ENCODE assay signal across 12 mouse cellular contexts in genomic region chr6:89006997-89007396, GRCm38 (mm10).
DNase-seq lines count a peak whose midpoint lies in the region; ATAC-seq lines count a peak whose summit lies in the region.
"Had no signal": no experiment of that assay in that cellular context is flagged by ENCODE, and none has a peak within 500 bp of the region (broad histone marks: within the 10 kb centered on the region; RNA-seq: fewer than 3 reads in every experiment).

No protein-coding gene starts in this region.

- H3K4me3 ChIP-seq in forebrain, embryonic 12.5 days (replicated peaks), result 0 out of 2 replicates have a peak overlapping the region, but pooled peaks have one; percentile 12
- no peak overlapping the region for H3K4me3 ChIP-seq in midbrain, embryonic 12.5 days
- H3K4me3 ChIP-seq: heart, embryonic 12.5 days had no signal

- no peaks in the 10 kb centered on the region for H3K36me3 ChIP-seq in forebrain, embryonic 12.5 days (replicated peaks)
- no peaks in the 10 kb centered on the region for H3K36me3 ChIP-seq in midbrain, embryonic 12.5 days
- H3K36me3 ChIP-seq: heart, embryonic 12.5 days had no signal

- DNase-seq in heart, adult 11 months, result peak; percentile 87
- DNase-seq in heart, postnatal 10 days, result no peak
- DNase-seq in ES-CJ7 (ENCODE audit: low read depth, low spot score), result peak; percentile 56
- DNase-seq in urinary bladder, postnatal 25 days (ENCODE audit: low spot score), result no peak
- DNase-seq in kidney, adult 9 months, result no peak
- DNase-seq in frontal cortex, postnatal 36 days (ENCODE audit: low spot score in 2 of 2), result no peak
- DNase-seq: cerebellum, postnatal 14 days; lung, postnatal 14 days; thymus, postnatal 14 days had no signal

- H3K9me3 ChIP-seq in forebrain, embryonic 12.5 days, result no peaks in the 10 kb centered on the region
- no peaks in the 10 kb centered on the region for H3K9me3 ChIP-seq in midbrain, embryonic 12.5 days
- H3K9me3 ChIP-seq: heart, embryonic 12.5 days had no signal

- H3K9ac ChIP-seq in forebrain, embryonic 12.5 days, result no peak overlapping the region
- no peak overlapping the region for H3K9ac ChIP-seq in midbrain, embryonic 12.5 days (replicated peaks)
- H3K9ac ChIP-seq: heart, embryonic 12.5 days had no signal

- peak; percentile 44 for ATAC-seq in forebrain, embryonic 12.5 days (ENCODE audit: low FRiP score)
- peak; percentile 47; the same call in 1 of the 2 replicates for ATAC-seq in midbrain, embryonic 12.5 days (ENCODE audit: low FRiP score, low read depth)

- H3K4me2 ChIP-seq in forebrain, embryonic 12.5 days, result peak overlapping the region; percentile 35
- H3K4me2 ChIP-seq in midbrain, embryonic 12.5 days (replicated peaks), result peak overlapping the region; percentile 17
- H3K4me2 ChIP-seq: heart, embryonic 12.5 days had no signal

- peaks cover 61% of the 10 kb centered on the region for H3K4me1 ChIP-seq in forebrain, embryonic 12.5 days
- H3K4me1 ChIP-seq in midbrain, embryonic 12.5 days, result peaks cover 66% of the 10 kb centered on the region

- intact Hi-C loops in heart, postnatal 10 days (cut with DNase I), result loop anchor here (5.0 kb wide), 1 partner anchor 70 kb away; no protein-coding TSS in a partner anchor

- WGBS in forebrain, embryonic 12.5 days, result 23% methylated on average over 17 of the region's 17 CpGs
- 15% methylated on average over 17 of the region's 17 CpGs for WGBS in midbrain, embryonic 12.5 days

- H3K27ac ChIP-seq in forebrain, embryonic 12.5 days, result peak overlapping the region; percentile 81
- H3K27ac ChIP-seq in midbrain, embryonic 12.5 days (replicated peaks), result peak overlapping the region; percentile 88

- peaks cover 56% of the 10 kb centered on the region for H3K27me3 ChIP-seq in forebrain, embryonic 12.5 days
- peaks cover 9% of the 10 kb centered on the region; the same call in 1 of the 2 replicates for H3K27me3 ChIP-seq in midbrain, embryonic 12.5 days

Comparison
In these comparisons a context has a peak if more than half of its experiments do, and no peak if none do; other contexts are left out.
1. DNase-seq: peak in heart, adult 11 months (single experiment) and ES-CJ7 (single experiment); none in heart, postnatal 10 days (0 of 2), urinary bladder, postnatal 25 days (single experiment), kidney, adult 9 months (single experiment) and frontal cortex, postnatal 36 days (0 of 2).